Mouse (Mus musculus) CH12.LX (cell line): ENCODE data around the gene Gtf2ird2. TPM values are rescaled to one million over a fixed set of nuclear protein-coding genes. Genes with fewer than 3 reads are reported as not detected.

Source experiments
- DNase-seq: peaks from one replicate; pipeline ENCODE4 v3.0.0-alpha.2; 2013; ENCODE audit errors: extremely low read depth
- H3K27ac ChIP-seq: 2 replicates; pipeline ENCODE4 v1.5.1; 2012; ENCODE audit warnings: low read depth, mild to moderate bottlenecking, control low read depth, moderate library complexity; ENCODE audit not compliant: insufficient read depth
- H3K27me3 ChIP-seq: replicated peaks from 2 replicates; pipeline ENCODE3; 2012; ENCODE audit warnings: inconsistent platforms
- H3K36me3 ChIP-seq, 2 experiments: replicated peaks in 1 of 2; 2 replicates each; pipeline versions ENCODE3 to v1.6.1; 2012; ENCODE audit warnings: inconsistent platforms in 1 of 2, low read length in 1 of 2, mild to moderate bottlenecking in 1 of 2, mixed read lengths in 1 of 2, moderate library complexity in 1 of 2; ENCODE audit not compliant: control insufficient read depth in 1 of 2, insufficient read depth in 1 of 2
- H3K4me1 ChIP-seq, 2 experiments: 2 replicates each; pipeline ENCODE4 v1.6.1; 2012; ENCODE audit warnings: inconsistent platforms in 1 of 2, moderate library complexity in 1 of 2; ENCODE audit not compliant: insufficient read depth in 2 of 2, control insufficient read depth in 1 of 2
- H3K4me2 ChIP-seq: 2 replicates; pipeline ENCODE4 v1.6.1; 2012; ENCODE audit warnings: low read depth, mild to moderate bottlenecking, control low read depth; ENCODE audit not compliant: poor library complexity, insufficient read depth, severe bottlenecking
- H3K4me3 ChIP-seq, 3 experiments: fragments of 150-350 bp in 1 of 3; sonication (generic) in 1 of 3; replicated peaks in 1 of 3; 2 replicates each; pipeline versions ENCODE3 to v1.5.1; 2011 to 2012; ENCODE audit warnings: low read depth in 2 of 3, low read length in 2 of 3, mild to moderate bottlenecking in 2 of 3, moderate library complexity in 2 of 3, control low read depth in 1 of 3, improper control_type of control experiment in 1 of 3, inconsistent platforms in 1 of 3, mixed read lengths in 1 of 3; ENCODE audit not compliant: poor library complexity in 1 of 3
- H3K79me2 ChIP-seq: replicated peaks from 2 replicates; pipeline ENCODE4 v1.6.1; 2012; ENCODE audit warnings: mild to moderate bottlenecking, moderate library complexity; ENCODE audit not compliant: control insufficient read depth, poor library complexity, insufficient read depth, severe bottlenecking; ENCODE audit errors: extremely low read depth
- H3K9ac ChIP-seq: 2 replicates; pipeline ENCODE4 v1.6.1; 2012; ENCODE audit warnings: low read depth, mild to moderate bottlenecking, control low read depth, moderate library complexity; ENCODE audit not compliant: insufficient read depth
- H3K9me3 ChIP-seq: replicated peaks from 2 replicates; pipeline ENCODE3; 2012; ENCODE audit warnings: low read length, inconsistent platforms, mixed read lengths
- BHLHE40 ChIP-seq: IDR thresholded peaks from 2 replicates; pipeline ENCODE4 v1.6.1; 2011; ENCODE audit warnings: mild to moderate bottlenecking, low read depth, low read length, improper control_type of control experiment
- CTCF ChIP-seq, 2 experiments: IDR thresholded peaks in 1 of 2; conservative IDR thresholded peaks in 1 of 2; 2 replicates each; pipeline ENCODE4 v1.5.1; 2011 to 2012; ENCODE audit warnings: low read depth in 2 of 2, low read length in 2 of 2, improper control_type of control experiment in 1 of 2, inconsistent platforms in 1 of 2, mild to moderate bottlenecking in 1 of 2, moderate library complexity in 1 of 2
- E2F4 ChIP-seq: IDR thresholded peaks from 2 replicates; pipeline ENCODE4 v1.6.1; 2011; ENCODE audit warnings: low read depth, low read length, improper control_type of control experiment; ENCODE audit not compliant: insufficient replicate concordance
- HCFC1 ChIP-seq: IDR thresholded peaks from 2 replicates; pipeline ENCODE4 v1.6.1; 2012; ENCODE audit warnings: low read depth, mild to moderate bottlenecking, inconsistent platforms, low read length, improper control_type of control experiment
- IRF4 ChIP-seq: IDR thresholded peaks from 2 replicates; pipeline ENCODE4 v1.6.1; 2014; ENCODE audit warnings: low read depth, mild to moderate bottlenecking, inconsistent platforms, low read length, improper control_type of control experiment
- JUND ChIP-seq: conservative IDR thresholded peaks from 2 replicates; pipeline ENCODE4 v1.6.1; 2011; ENCODE audit warnings: low read depth, low read length, improper control_type of control experiment
- KAT2A ChIP-seq: IDR thresholded peaks from 2 replicates; pipeline ENCODE4 v1.6.1; 2012; ENCODE audit warnings: low read length, improper control_type of control experiment, inconsistent platforms; ENCODE audit not compliant: insufficient replicate concordance
- MEF2A ChIP-seq: IDR thresholded peaks from 2 replicates; pipeline ENCODE4 v1.6.1; 2014; ENCODE audit warnings: low read depth, mild to moderate bottlenecking, inconsistent platforms, low read length, improper control_type of control experiment, borderline replicate concordance
- NELFE ChIP-seq: IDR thresholded peaks from 2 replicates; pipeline ENCODE4 v1.6.1; 2011; ENCODE audit warnings: low read depth, low read length, improper control_type of control experiment
- NRF1 ChIP-seq: IDR thresholded peaks from 2 replicates; pipeline ENCODE4 v1.6.1; 2014; ENCODE audit warnings: low read depth, mild to moderate bottlenecking, inconsistent platforms, low read length, improper control_type of control experiment, moderate library complexity
- RAD21 ChIP-seq: IDR thresholded peaks from 2 replicates; pipeline ENCODE4 v1.6.1; 2011; ENCODE audit warnings: low read depth, mild to moderate bottlenecking, low read length, improper control_type of control experiment, moderate library complexity
- RCOR1 ChIP-seq: conservative IDR thresholded peaks from 2 replicates; pipeline ENCODE4 v1.6.1; 2012; ENCODE audit warnings: low read depth, mild to moderate bottlenecking, inconsistent platforms, low read length, improper control_type of control experiment
- SIN3A ChIP-seq: IDR thresholded peaks from 2 replicates; pipeline ENCODE4 v1.6.1; 2012; ENCODE audit warnings: low read length, improper control_type of control experiment, inconsistent platforms
- SMC3 ChIP-seq: IDR thresholded peaks from 2 replicates; pipeline ENCODE4 v1.6.1; 2011; ENCODE audit warnings: low read depth, low read length, improper control_type of control experiment
- UBTF ChIP-seq: IDR thresholded peaks from 2 replicates; pipeline ENCODE4 v1.6.1; 2012; ENCODE audit warnings: low read depth, mild to moderate bottlenecking, inconsistent platforms, low read length, improper control_type of control experiment, moderate library complexity
- USF1 ChIP-seq: IDR thresholded peaks from 2 replicates; pipeline ENCODE4 v1.6.1; 2014; ENCODE audit warnings: low read depth, mild to moderate bottlenecking, inconsistent platforms, low read length, improper control_type of control experiment
- USF2 ChIP-seq: conservative IDR thresholded peaks from 2 replicates; pipeline ENCODE4 v1.6.1; 2011; ENCODE audit warnings: low read depth, low read length, improper control_type of control experiment
- ZNF384 ChIP-seq: IDR thresholded peaks from 2 replicates; pipeline ENCODE4 v1.6.1; 2012; ENCODE audit warnings: low read depth, low read length, improper control_type of control experiment, inconsistent platforms
- dilution Hi-C: fragments of 300-500 bp; cut with MboI; formaldehyde crosslinking; loops from 2 replicates; pipeline ENCODE4 v1.14.3; 2020; ENCODE audit warnings: low sequenced_read_pairs; ENCODE audit not compliant: extremely low pct_unique_long_range_greater_than_20kb, extremely low pct_ligation_motif_present
- in situ Hi-C: fragments of 300-500 bp; cut with MboI; formaldehyde crosslinking; loops from 3 replicates; pipeline ENCODE4 v1.14.3; 2019; ENCODE audit warnings: low sequenced_read_pairs, low pct_ligation_motif_present, low pct_unique_long_range_greater_than_20kb, mixed read lengths
- polyA plus RNA-seq: library from polyadenylated mRNA; unstranded; fragments of >175 nt; gene quantifications from 2 replicates; pipeline ENCODE4 v1.2.1, GENCODE M21; 2012; ENCODE audit warnings: low read depth; ENCODE audit not compliant: insufficient read length
- total RNA-seq, 2 experiments: library from RNA; depleted of rRNA; stranded (reverse); fragments of 300-350 nt in 1 of 2; fragments of >200 nt in 1 of 2; gene quantifications; 2 replicates each; pipeline ENCODE4 v1.2.3; 2012 to 2014

Gtf2ird2 gene
- total and polyA plus RNA-seq, 3 experiments: 1.9 to 9.7 (median 4.7) TPM

- no peaks in the 10 kb centered on the region for H3K4me1 ChIP-seq
- no peak for DNase-seq
- TF ChIP-seq RCOR1 (no peak), MEF2A (no peak), JUND (no peak), NELFE (no peak), SMC3 (no peak), USF2 (no peak), SIN3A (no peak)
- dilution Hi-C loops (no loop called here), in situ Hi-C loops (no loop called here)
- H3K9ac ChIP-seq: no peak overlapping the region
- H3K36me3 ChIP-seq: peaks cover 92 to 100% of the 10 kb centered on the region in 2 experiments
- H3K9me3 ChIP-seq: peaks cover 12% of the 10 kb centered on the region
- H3K79me2 ChIP-seq: no peaks in the 10 kb centered on the region
- no peak overlapping the region for H3K4me2 ChIP-seq
- H3K27me3 ChIP-seq: no peaks in the 10 kb centered on the region
- no peak overlapping the region for H3K27ac ChIP-seq
- H3K4me3 ChIP-seq: no peak overlapping the region
These were observed 60.0 kb downstream of the Gtf2ird2 start for GRCm38 (mm10) chr5:134243661-134244436.

- H3K4me2 ChIP-seq: no peak overlapping the region
- dilution Hi-C loops: no loop called here
- no peak overlapping the region for H3K27ac ChIP-seq
- in situ Hi-C loops: no loop called here
- H3K9ac ChIP-seq: no peak overlapping the region
- H3K9me3 ChIP-seq: peaks cover 6% of the 10 kb centered on the region
- DNase-seq: no peak
- H3K36me3 ChIP-seq: peaks cover 90 to 100% of the 10 kb centered on the region in 2 experiments
- H3K4me3 ChIP-seq: no peak overlapping the region
- H3K4me1 ChIP-seq: no peaks in the 10 kb centered on the region
- TF ChIP-seq HCFC1 (no peak), ZNF384 (no peak), RAD21 (no peak), CTCF (conservative IDR thresholded peaks at IDR 0.05 in 1 of 2, IDR thresholded peaks at IDR 0.05 in 1 of 2; ENCODE audit: low read depth in 2 of 2, low read length in 2 of 2) (no peak), KAT2A (no peak), BHLHE40 (no peak), IRF4 (no peak), NELFE (no peak), E2F4 (no peak), MEF2A (no peak), UBTF (no peak), NRF1 (no peak), JUND (no peak), USF1 (no peak)
- H3K27me3 ChIP-seq: no peaks in the 10 kb centered on the region
- H3K79me2 ChIP-seq: no peaks in the 10 kb centered on the region
These were observed 61.1 kb downstream of the Gtf2ird2 start for GRCm38 (mm10) chr5:134244890-134245289.
